Mouse (Mus musculus) C2C12 (cell line): ENCODE data around the gene Cdc7. TPM values are rescaled to one million over a fixed set of nuclear protein-coding genes. Genes with fewer than 3 reads are reported as not detected.

Experiments
- H3K27me3 ChIP-seq: one replicate; pipeline ENCODE4 v1.6.1; 2011; ENCODE audit not compliant: control insufficient read depth, insufficient read depth, insufficient read length
- H3K36me3 ChIP-seq: one replicate; pipeline ENCODE4 v1.6.1; 2011; ENCODE audit not compliant: control insufficient read depth, insufficient read depth
- H3K4me3 ChIP-seq: one replicate; pipeline ENCODE4 v1.5.1; 2011; ENCODE audit warnings: mild to moderate bottlenecking, control low read depth; ENCODE audit not compliant: poor library complexity, insufficient read depth, severe bottlenecking
- H3K79me2 ChIP-seq: one replicate; pipeline ENCODE4 v1.6.1; 2011; ENCODE audit not compliant: control insufficient read depth, insufficient read depth
- H3K79me3 ChIP-seq: one replicate; pipeline ENCODE4 v1.6.1; 2011; ENCODE audit warnings: low read depth, control low read depth
- H3ac ChIP-seq: one replicate; pipeline ENCODE3; 2011; ENCODE audit warnings: low read depth; ENCODE audit not compliant: control insufficient read depth, insufficient read length
- CEBPB ChIP-seq: IDR thresholded peaks from one replicate; pipeline ENCODE4 v1.6.1; 2011; ENCODE audit warnings: low read depth, mild to moderate bottlenecking, control low read depth, moderate library complexity
- CTCF ChIP-seq: IDR thresholded peaks from one replicate; pipeline ENCODE4 v1.5.1; 2011; ENCODE audit not compliant: control insufficient read depth, insufficient read depth, insufficient read length
- FOSL1 ChIP-seq: IDR thresholded peaks from one replicate; pipeline ENCODE4 v1.8.0; 2011; ENCODE audit warnings: mild to moderate bottlenecking, low read length; ENCODE audit not compliant: poor library complexity, insufficient read depth, severe bottlenecking
- MAX ChIP-seq: IDR thresholded peaks from one replicate; pipeline ENCODE4 v1.6.1; 2011; ENCODE audit warnings: mild to moderate bottlenecking, control low read depth
- MYOD1 ChIP-seq: IDR thresholded peaks from one replicate; pipeline ENCODE4 v1.6.1; 2011; ENCODE audit warnings: low read depth; ENCODE audit not compliant: control insufficient read depth, insufficient read length
- MYOG ChIP-seq: IDR thresholded peaks from one replicate; pipeline ENCODE4 v1.6.1; 2011; ENCODE audit not compliant: control insufficient read depth, insufficient read length; ENCODE audit errors: extremely low read depth
- USF1 ChIP-seq: IDR thresholded peaks from one replicate; pipeline ENCODE4 v1.6.1; 2011; ENCODE audit warnings: low read depth, mild to moderate bottlenecking, control low read depth, moderate library complexity
- polyA plus RNA-seq: library from polyadenylated mRNA; unstranded; fragments of >200 nt; fragmentation: generic; extraction: Trizol; gene quantifications from one replicate; pipeline ENCODE4 v1.2.1, GENCODE M21; 2012; ENCODE audit warnings: missing spikeins

The Cdc7 gene
- polyA plus RNA-seq, 1 experiment: 5.5 TPM

GRCm38 (mm10) chr5:106985594-106985993 lies 21.5 kb downstream of the Cdc7 start:
- TF ChIP-seq MYOG (no peak), FOSL1 (no peak), MYOD1 (no peak), CTCF (no peak), USF1 (no peak), CEBPB (no peak), MAX (no peak)
- H3K79me2 ChIP-seq: no peaks in the 10 kb centered on the region
- no peaks in the 10 kb centered on the region for H3K79me3 ChIP-seq
- H3K27me3 ChIP-seq: no peaks in the 10 kb centered on the region
- peaks cover 38% of the 10 kb centered on the region for H3K36me3 ChIP-seq
- H3K4me3 ChIP-seq: no peak overlapping the region
- H3ac ChIP-seq: no peak overlapping the region

DNA sequence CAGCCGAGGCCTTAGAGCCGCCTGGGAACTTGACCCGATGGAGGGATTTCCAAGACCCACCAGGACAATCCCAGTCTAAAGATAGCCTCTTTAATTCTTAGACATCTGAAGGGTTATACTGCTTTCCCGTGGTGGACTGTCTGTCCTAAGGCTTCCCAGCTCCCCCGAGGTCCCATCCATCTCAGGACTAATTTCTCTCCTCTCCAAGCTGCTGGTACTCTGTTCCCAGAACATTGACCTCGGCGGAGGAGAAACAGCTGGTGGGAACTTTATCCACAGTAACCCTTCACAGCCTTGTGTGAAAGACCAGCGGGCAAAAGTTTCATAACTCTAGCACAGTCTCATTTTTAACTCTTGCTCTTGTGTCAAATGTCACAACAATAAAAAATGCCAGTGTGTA lies 25.1 kb downstream of the Cdc7 start:
- H3K36me3 ChIP-seq: peaks cover 17% of the 10 kb centered on the region
- H3K4me3 ChIP-seq: no peak overlapping the region
- no peaks in the 10 kb centered on the region for H3K79me3 ChIP-seq
- no peaks in the 10 kb centered on the region for H3K27me3 ChIP-seq
- no peak overlapping the region for H3ac ChIP-seq
- H3K79me2 ChIP-seq: no peaks in the 10 kb centered on the region
- no peak for TF ChIP-seq CTCF

- TF ChIP-seq MAX (no peak), USF1 (no peak), FOSL1 (no peak), CTCF (no peak)
- H3K27me3 ChIP-seq: no peaks in the 10 kb centered on the region
- H3K79me2 ChIP-seq: no peaks in the 10 kb centered on the region
- no peaks in the 10 kb centered on the region for H3K79me3 ChIP-seq
- no peak overlapping the region for H3K4me3 ChIP-seq
- no peak overlapping the region for H3ac ChIP-seq
- peaks cover 11% of the 10 kb centered on the region for H3K36me3 ChIP-seq
These were observed 25.7 kb downstream of the Cdc7 start for GRCm38 (mm10) chr5:106989786-106990185.

DNA sequence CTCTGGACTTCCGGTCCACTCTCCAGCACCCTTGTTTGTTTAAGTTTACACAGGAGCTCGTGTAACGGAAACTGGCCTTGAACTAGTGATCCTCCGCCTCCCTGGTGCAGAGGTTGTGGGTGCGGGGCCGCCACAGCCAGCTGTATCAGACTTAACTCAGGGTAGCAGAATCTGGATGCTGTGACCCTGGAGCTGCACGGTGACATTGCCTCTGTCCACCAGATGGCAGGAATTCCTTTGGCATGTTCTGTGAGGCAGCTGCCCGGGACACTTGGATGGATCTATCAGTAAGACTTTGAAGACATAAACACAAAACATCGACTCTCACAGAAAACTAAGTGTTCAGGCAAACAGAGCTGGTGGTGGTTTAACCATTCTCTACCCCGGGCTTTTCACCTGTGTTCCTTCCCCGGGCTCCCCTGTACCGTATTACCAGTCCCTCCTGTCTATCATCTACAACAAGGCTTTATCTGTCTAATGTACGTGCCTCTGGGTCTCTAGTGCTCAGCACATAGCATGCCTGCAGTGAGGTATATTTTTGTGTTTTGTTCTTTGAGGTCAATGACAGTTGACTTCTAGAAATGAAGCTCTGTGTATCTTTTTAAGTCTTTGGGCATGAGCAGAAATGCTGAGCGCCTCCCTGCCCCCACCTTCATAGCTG lies 26.6 kb downstream of the Cdc7 start:
- H3K79me3 ChIP-seq: no peaks in the 10 kb centered on the region

DNA sequence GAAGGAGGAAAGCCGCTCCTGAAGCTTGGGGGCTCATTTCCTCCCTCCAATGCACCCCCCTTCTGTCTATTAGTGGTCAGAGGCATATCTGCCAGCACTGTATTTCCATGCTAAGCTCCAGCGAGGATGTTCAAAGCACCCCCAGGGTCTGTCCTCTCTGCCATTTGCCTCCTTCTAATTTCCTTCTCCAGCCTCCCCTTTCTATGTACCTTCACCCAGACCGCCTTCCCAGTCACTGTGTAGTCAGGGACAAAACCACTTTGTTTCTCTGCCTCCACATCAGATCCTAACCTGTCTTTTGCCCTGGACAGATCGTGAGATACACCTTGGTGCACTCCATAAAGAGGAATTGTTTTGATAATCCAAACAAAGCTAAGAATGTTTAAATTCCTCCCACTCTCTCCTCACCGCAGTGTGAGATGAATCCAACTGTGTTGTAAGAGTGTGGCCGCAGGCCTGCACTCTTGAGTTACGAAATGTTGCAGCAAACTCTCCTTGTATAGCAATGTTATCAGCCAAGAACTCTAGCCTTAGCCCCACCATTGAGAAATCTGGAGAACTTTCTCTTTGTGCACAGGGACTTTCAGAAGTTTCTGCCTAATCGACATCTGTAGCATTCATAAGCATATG lies 27.3 kb downstream of the Cdc7 start:
- H3K79me2 ChIP-seq: no peaks in the 10 kb centered on the region
- TF ChIP-seq CEBPB (peak; percentile 62), USF1 (no peak)
- H3K27me3 ChIP-seq: no peaks in the 10 kb centered on the region
- no peak overlapping the region for H3ac ChIP-seq
- H3K4me3 ChIP-seq: no peak overlapping the region
- H3K36me3 ChIP-seq: peaks cover 1% of the 10 kb centered on the region
- no peaks in the 10 kb centered on the region for H3K79me3 ChIP-seq

More for the DNA sequence above, 26.6 kb downstream of the Cdc7 start:
- TF ChIP-seq CTCF (peak; percentile 80), MYOG (no peak)
- H3K79me2 ChIP-seq: no peaks in the 10 kb centered on the region
- H3K4me3 ChIP-seq: no peak overlapping the region
- no peaks in the 10 kb centered on the region for H3K27me3 ChIP-seq
- no peak overlapping the region for H3ac ChIP-seq
- peaks cover 8% of the 10 kb centered on the region for H3K36me3 ChIP-seq

- H3K79me2 ChIP-seq: no peaks in the 10 kb centered on the region
- H3K36me3 ChIP-seq: no peaks in the 10 kb centered on the region
- H3K4me3 ChIP-seq: no peak overlapping the region
- peaks cover 3% of the 10 kb centered on the region for H3K27me3 ChIP-seq
- no peak overlapping the region for H3ac ChIP-seq
- H3K79me3 ChIP-seq: no peaks in the 10 kb centered on the region
- TF ChIP-seq CEBPB: no peak
- TF ChIP-seq MYOG: no peak
- no peak for TF ChIP-seq MYOD1
- TF ChIP-seq MAX: no peak
- no peak for TF ChIP-seq FOSL1
- no peak for TF ChIP-seq CTCF
- no peak for TF ChIP-seq USF1
These were observed 30.6 kb downstream of the Cdc7 start for GRCm38 (mm10) chr5:106994716-106995115.
